Mouse (Mus musculus) limb, embryonic 15.5 days (tissue): ENCODE measurements around the gene Hist1h4b. TPM values are rescaled to one million over a fixed set of nuclear protein-coding genes. Genes with fewer than 3 reads are reported as not detected.
"Not testable (repeated sequence)": the region's sequence is repeated elsewhere in the genome, so short reads cannot be mapped to it uniquely, and the experiment has no call there.

Experiments used
- ATAC-seq: fragments of 200-750 bp; cut with Nextera tagmentation; 2 replicates; pipeline ENCODE4 v1.8.0; 2017; ENCODE audit warnings: low read depth, moderate TSS enrichment; ENCODE audit not compliant: insufficient number of reproducible peaks, low FRiP score, low TSS enrichment
- H3K27ac ChIP-seq: fragments of 300-500 bp; sonication (generic); 2 replicates; pipeline ENCODE4 v1.5.1; 2015; ENCODE audit warnings: moderate library complexity, mild to moderate bottlenecking, inconsistent platforms
- H3K27me3 ChIP-seq: fragments of 300-500 bp; sonication (generic); 2 replicates; pipeline ENCODE4 v1.6.1; 2015; ENCODE audit warnings: inconsistent platforms
- H3K36me3 ChIP-seq: fragments of 300-500 bp; sonication (generic); 2 replicates; pipeline ENCODE4 v1.6.1; 2015; ENCODE audit warnings: inconsistent platforms
- H3K4me1 ChIP-seq: fragments of 300-500 bp; sonication (generic); 2 replicates; pipeline ENCODE4 v1.6.1; 2015; ENCODE audit warnings: inconsistent platforms
- H3K4me2 ChIP-seq: fragments of 300-500 bp; sonication (generic); 2 replicates; pipeline ENCODE4 v1.6.1; 2015; ENCODE audit warnings: mild to moderate bottlenecking, inconsistent platforms
- H3K4me3 ChIP-seq: fragments of 300-500 bp; sonication (generic); 2 replicates; pipeline ENCODE4 v1.5.1; 2015; ENCODE audit warnings: mild to moderate bottlenecking, inconsistent platforms
- H3K9ac ChIP-seq: fragments of 300-500 bp; sonication (generic); 2 replicates; pipeline ENCODE4 v1.6.1; 2015; ENCODE audit warnings: inconsistent platforms
- H3K9me3 ChIP-seq: fragments of 300-500 bp; sonication (generic); 2 replicates; pipeline ENCODE4 v1.6.1; 2016; ENCODE audit warnings: inconsistent platforms
- WGBS: fragments of 180-500 bp; shearing (Covaris S2); methylation state at CpG from one replicate; pipeline ENCODE4 v1.1.7; 2015; 5-methylcytosine and 5-hydroxymethylcytosine counted together
- polyA plus RNA-seq: library from polyadenylated mRNA; unstranded; fragments of >200 nt; fragmentation: Nextera tagmentation; extraction: Ambion mirVana; gene quantifications from 2 replicates; pipeline ENCODE4 v1.2.1, GENCODE M21; 2015

Hist1h4b gene
- polyA plus RNA-seq, result 4.1 and 4.5 TPM in 2 replicates

GRCm38 (mm10) chr13:23756790-23757189, at the start of gene Hist1h4b:
Gene Hist1h4b (plus strand): TSS chr13:23757013.
- Histone ChIP-seq H3K4me1 (peaks cover 16% of the 10 kb centered on the region), H3K36me3 (no peaks in the 10 kb centered on the region)
- ATAC-seq, result peak; percentile 75

GRCm38 (mm10) chr13:23708041-23708440, 48.8 kb upstream of the Hist1h4b start:
- H3K27ac ChIP-seq, result no peak overlapping the region
- H3K4me3 ChIP-seq, result no peak overlapping the region

More at GRCm38 (mm10) chr13:23756790-23757189, at the start of gene Hist1h4b:
- H3K4me3 ChIP-seq, result peak within 1 kb of the TSS; percentile 40
- peak within 1 kb of the TSS; percentile 60 for H3K4me2 ChIP-seq
- H3K27ac ChIP-seq, result peak within 1 kb of the TSS; percentile 92
- H3K27me3 ChIP-seq, result no peaks in the 10 kb centered on the region
- H3K9me3 ChIP-seq, result no peaks in the 10 kb centered on the region
- under 1% methylated on average over 19 of the region's 22 CpGs for WGBS
- peak within 1 kb of the TSS; percentile 5; the same call in 1 of the 2 replicates for H3K9ac ChIP-seq

GRCm38 (mm10) chr13:23708654-23709053, 48.2 kb upstream of the Hist1h4b start:
- 0 out of 2 replicates have a peak, but pooled peaks cover 7% of the 10 kb centered on the region for H3K4me1 ChIP-seq
- H3K27ac ChIP-seq, result no peak overlapping the region
- H3K9ac ChIP-seq, result no peak overlapping the region
- H3K27me3 ChIP-seq, result no peaks in the 10 kb centered on the region
- ATAC-seq, result no peak
- H3K4me2 ChIP-seq, result no peak overlapping the region
- H3K9me3 ChIP-seq, result no peaks in the 10 kb centered on the region
- WGBS, result 57% methylated on average over 4 of the region's 4 CpGs
- H3K36me3 ChIP-seq, result no peaks in the 10 kb centered on the region
- no peak overlapping the region for H3K4me3 ChIP-seq

More at GRCm38 (mm10) chr13:23708041-23708440, 48.8 kb upstream of the Hist1h4b start:
- Histone ChIP-seq H3K9me3 (no peaks in the 10 kb centered on the region), H3K36me3 (no peaks in the 10 kb centered on the region), H3K4me1 (0 out of 2 replicates have a peak, but pooled peaks cover 7% of the 10 kb centered on the region), H3K4me2 (no peak overlapping the region), H3K9ac (no peak overlapping the region), H3K27me3 (no peaks in the 10 kb centered on the region)
- ATAC-seq, result no peak
- 93% methylated on average over 4 of the region's 4 CpGs for WGBS

GRCm38 (mm10) chr13:23709714-23710373, 47.0 kb upstream of the Hist1h4b start:
- peak overlapping the region; percentile 36; the same call in 1 of the 2 replicates for H3K9ac ChIP-seq
- no peak for ATAC-seq
- no peaks in the 10 kb centered on the region for H3K9me3 ChIP-seq
- no peaks in the 10 kb centered on the region for H3K36me3 ChIP-seq
- H3K4me1 ChIP-seq, result 0 out of 2 replicates have a peak, but pooled peaks cover 7% of the 10 kb centered on the region
- peak overlapping the region; percentile 74 for H3K4me2 ChIP-seq
- peak overlapping the region; percentile 47 for H3K4me3 ChIP-seq
- no peaks in the 10 kb centered on the region for H3K27me3 ChIP-seq
- H3K27ac ChIP-seq, result no peak overlapping the region
- 18% methylated on average over 15 of the region's 15 CpGs for WGBS

GRCm38 (mm10) chr13:23710374-23711089, 46.3 kb upstream of the Hist1h4b start, which contains the start of gene Hfe:
Gene Hfe (minus strand): TSS chr13:23710854.
- no peaks in the 10 kb centered on the region for H3K36me3 ChIP-seq
- no peak within 1 kb of the TSS for H3K27ac ChIP-seq
- 0 out of 2 replicates have a peak, but pooled peaks cover 7% of the 10 kb centered on the region for H3K4me1 ChIP-seq
- H3K27me3 ChIP-seq, result no peaks in the 10 kb centered on the region
- WGBS, result 2% methylated on average over 17 of the region's 17 CpGs
- H3K9me3 ChIP-seq, result no peaks in the 10 kb centered on the region
- peak within 1 kb of the TSS; percentile 74 for H3K4me2 ChIP-seq
- ATAC-seq, result no peak
- H3K4me3 ChIP-seq, result peak within 1 kb of the TSS; percentile 47
- peak within 1 kb of the TSS; percentile 36; the same call in 1 of the 2 replicates for H3K9ac ChIP-seq

GRCm38 (mm10) chr13:23716261-23717042, 40.4 kb upstream of the Hist1h4b start:
- H3K4me2 ChIP-seq, result no peak overlapping the region
- 88% methylated on average over 5 of the region's 5 CpGs for WGBS
- no peaks in the 10 kb centered on the region for H3K36me3 ChIP-seq
- no peak for ATAC-seq
- no peak overlapping the region for H3K27ac ChIP-seq
- no peak overlapping the region for H3K9ac ChIP-seq
- H3K27me3 ChIP-seq, result no peaks in the 10 kb centered on the region
- no peaks in the 10 kb centered on the region for H3K4me1 ChIP-seq
- H3K4me3 ChIP-seq, result no peak overlapping the region
- H3K9me3 ChIP-seq, result no peaks in the 10 kb centered on the region

GRCm38 (mm10) chr13:23717176-23717575, 39.6 kb upstream of the Hist1h4b start:
- WGBS, result 52% methylated on average over 11 of the region's 11 CpGs
- Histone ChIP-seq H3K4me3 (no peak overlapping the region), H3K4me1 (no peaks in the 10 kb centered on the region), H3K36me3 (no peaks in the 10 kb centered on the region), H3K9me3 (no peaks in the 10 kb centered on the region), H3K4me2 (no peak overlapping the region), H3K27me3 (no peaks in the 10 kb centered on the region), H3K27ac (no peak overlapping the region), H3K9ac (no peak overlapping the region)
- no peak for ATAC-seq

GRCm38 (mm10) chr13:23717593-23718245, 39.1 kb upstream of the Hist1h4b start:
- H3K4me2 ChIP-seq, H3K9ac ChIP-seq, H3K9me3 ChIP-seq, H3K36me3 ChIP-seq, ATAC-seq, H3K4me1 ChIP-seq, H3K4me3 ChIP-seq, H3K27me3 ChIP-seq, H3K27ac ChIP-seq: not testable (repeated sequence)
- 11% methylated on average over 2 of the region's 2 CpGs for WGBS

GRCm38 (mm10) chr13:23724239-23724638, 32.6 kb upstream of the Hist1h4b start:
- Histone ChIP-seq H3K27me3 (no peaks in the 10 kb centered on the region), H3K4me1 (no peaks in the 10 kb centered on the region), H3K4me3 (no peak overlapping the region), H3K27ac (no peak overlapping the region), H3K4me2 (no peak overlapping the region), H3K9me3 (no peaks in the 10 kb centered on the region), H3K9ac (no peak overlapping the region), H3K36me3 (no peaks in the 10 kb centered on the region)
- WGBS, result 88% methylated on average over 4 of the region's 4 CpGs
- ATAC-seq, result no peak

- no CpG with 5 or more reads among the region's 1 CpGs for WGBS
- Histone ChIP-seq H3K4me1 (no peaks in the 10 kb centered on the region), H3K4me2 (no peak overlapping the region), H3K9me3 (no peaks in the 10 kb centered on the region), H3K27me3 (no peaks in the 10 kb centered on the region), H3K36me3 (no peaks in the 10 kb centered on the region), H3K4me3 (no peak overlapping the region), H3K9ac (no peak overlapping the region), H3K27ac (no peak overlapping the region)
- no peak for ATAC-seq
Observed at GRCm38 (mm10) chr13:23725213-23725612, 31.6 kb upstream of the Hist1h4b start.

- Histone ChIP-seq H3K9me3 (no peaks in the 10 kb centered on the region), H3K4me1 (no peaks in the 10 kb centered on the region), H3K27ac (no peak overlapping the region), H3K36me3 (no peaks in the 10 kb centered on the region), H3K9ac (no peak overlapping the region), H3K4me2 (no peak overlapping the region), H3K4me3 (no peak overlapping the region), H3K27me3 (no peaks in the 10 kb centered on the region)
- WGBS, result 89% methylated on average over 18 of the region's 18 CpGs
- no peak for ATAC-seq
Observed at GRCm38 (mm10) chr13:23728472-23729191, 28.2 kb upstream of the Hist1h4b start.
